Mouse (Mus musculus) bone marrow, adult 2 months (tissue): ENCODE data around the gene Jph2.

Source experiments
- CTCF ChIP-seq: fragments of 200-500 bp; IDR thresholded peaks from 2 replicates; pipeline ENCODE4 v1.5.1; 2011; ENCODE audit warnings: low read length, control low read depth; ENCODE audit not compliant: control insufficient read depth, insufficient read depth
- POLR2A ChIP-seq: fragments of 200-500 bp; IDR thresholded peaks from 2 replicates; pipeline ENCODE4 v1.6.1; 2011; ENCODE audit warnings: low read depth, mild to moderate bottlenecking, control low read depth, low read length, borderline replicate concordance; ENCODE audit not compliant: control insufficient read depth

DNA sequence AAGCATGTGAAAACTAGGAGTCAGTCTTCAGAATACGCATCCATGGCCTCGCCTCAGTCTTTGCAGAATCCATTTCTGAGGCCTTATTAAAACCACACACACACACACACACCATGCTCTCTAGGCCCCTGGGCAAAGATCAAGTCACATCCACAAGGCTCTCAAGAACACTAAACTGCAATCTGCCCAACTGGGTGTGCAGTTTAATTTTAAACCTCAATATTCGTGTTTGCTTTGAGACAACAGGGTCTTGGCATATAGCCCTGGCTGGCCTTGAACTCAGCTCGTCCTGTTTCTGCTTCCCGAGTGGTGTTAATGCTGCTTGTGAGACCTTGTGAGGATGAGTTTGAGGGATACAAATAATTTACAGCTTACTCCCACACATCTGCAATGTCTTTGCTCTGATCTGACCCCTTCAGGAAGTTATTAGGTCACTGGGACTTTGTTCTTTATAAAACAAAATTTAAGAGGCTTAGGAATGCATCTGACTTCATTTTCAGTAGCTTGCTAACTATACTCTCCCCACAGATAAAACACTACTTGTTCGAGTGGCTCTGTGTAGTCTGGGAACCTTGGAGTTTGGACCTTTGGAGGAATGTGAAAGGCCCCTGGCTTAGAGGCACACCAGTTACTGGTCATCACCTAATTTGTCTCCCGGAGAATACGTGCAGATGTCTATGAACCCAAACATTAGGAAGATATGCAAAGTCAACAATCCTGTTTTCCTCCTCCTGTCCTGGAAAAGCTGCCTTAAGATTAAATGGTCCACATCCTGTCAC, 6.4 kb upstream of the Jph2 start:
- TF ChIP-seq POLR2A (no peak), CTCF (no peak)
